Mouse (Mus musculus) thymus, postnatal 36 days (tissue): Measurements from ENCODE around the gene Selenom.

Experiments
- DNase-seq, 2 experiments: peaks; one replicate each; pipeline ENCODE4 v3.0.0; 2022; ENCODE audit warnings: mixed read lengths in 2 of 2

Selenom gene

GRCm38 (mm10) chr11:3531634-3532033 lies 17.1 kb downstream of the Selenom start:
- no peak for DNase-seq

DNA sequence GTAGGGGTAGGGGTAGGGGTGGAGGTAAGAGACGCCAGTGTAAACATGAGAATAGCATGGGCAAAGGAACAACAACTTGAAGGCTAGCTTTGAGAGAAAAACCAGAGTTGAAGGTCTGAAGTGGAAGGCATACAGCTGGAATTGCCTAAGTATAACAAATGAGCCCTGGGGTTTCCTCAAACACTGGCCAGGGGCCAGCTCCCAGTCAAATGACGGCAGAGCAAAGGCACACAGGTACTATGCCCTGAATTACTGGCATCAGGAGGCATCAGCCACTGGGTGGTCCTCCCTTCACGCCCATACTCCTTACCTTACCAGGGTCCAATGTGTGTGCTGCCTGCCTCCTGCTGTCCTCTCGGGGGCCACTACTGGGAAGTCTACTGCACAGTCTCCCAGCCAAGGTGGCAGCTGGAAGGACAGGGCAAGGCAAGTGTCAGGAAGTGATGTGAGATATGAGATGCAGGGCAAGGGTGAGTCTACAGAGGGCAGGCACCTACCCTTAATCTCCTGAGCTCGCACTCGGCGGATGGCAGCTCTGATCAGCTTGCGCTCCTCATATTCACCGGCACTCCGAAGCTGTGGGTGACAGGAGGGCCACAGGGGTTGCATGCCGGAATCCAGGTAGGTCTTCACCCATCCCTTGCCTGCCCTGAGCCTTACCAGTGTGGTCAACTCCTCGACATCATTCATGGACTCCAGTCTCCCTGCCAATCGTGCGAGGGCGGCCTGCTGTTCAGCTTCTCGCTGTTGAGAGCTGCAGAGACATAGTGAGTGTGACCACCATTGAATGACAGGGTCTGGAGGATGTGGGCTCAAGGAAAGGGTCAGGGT lies 17.8 kb downstream of the Selenom start:
- DNase-seq: no peak

GRCm38 (mm10) chr11:3533406-3533932 lies 19.0 kb downstream of the Selenom start:
- DNase-seq: no peak

- no peak for DNase-seq
Observed at GRCm38 (mm10) chr11:3534956-3535355, 20.5 kb downstream of the Selenom start.

GRCm38 (mm10) chr11:3535406-3535986 lies 21.0 kb downstream of the Selenom start:
- DNase-seq: peak; percentile 95 to 96

DNA sequence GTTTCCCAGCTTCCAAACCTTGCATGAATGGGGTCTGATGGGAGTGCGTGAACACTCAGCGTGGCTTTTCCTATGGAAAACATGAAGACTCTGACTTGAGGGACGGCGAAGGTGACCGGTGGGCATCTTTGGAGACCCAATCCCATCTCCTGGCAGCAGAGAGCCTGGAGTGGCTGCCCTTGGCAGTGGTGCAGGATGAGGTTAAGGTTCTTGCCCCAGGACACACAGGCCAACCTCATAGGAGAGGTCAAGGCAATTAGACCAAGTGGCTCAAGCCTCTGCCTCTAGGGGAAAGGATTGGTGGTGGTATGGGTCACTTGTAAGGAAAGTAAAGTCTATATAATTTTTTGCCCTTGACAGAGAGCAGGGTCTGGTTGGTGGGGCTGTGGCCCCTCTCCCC lies 21.6 kb downstream of the Selenom start:
- DNase-seq: no peak

DNA sequence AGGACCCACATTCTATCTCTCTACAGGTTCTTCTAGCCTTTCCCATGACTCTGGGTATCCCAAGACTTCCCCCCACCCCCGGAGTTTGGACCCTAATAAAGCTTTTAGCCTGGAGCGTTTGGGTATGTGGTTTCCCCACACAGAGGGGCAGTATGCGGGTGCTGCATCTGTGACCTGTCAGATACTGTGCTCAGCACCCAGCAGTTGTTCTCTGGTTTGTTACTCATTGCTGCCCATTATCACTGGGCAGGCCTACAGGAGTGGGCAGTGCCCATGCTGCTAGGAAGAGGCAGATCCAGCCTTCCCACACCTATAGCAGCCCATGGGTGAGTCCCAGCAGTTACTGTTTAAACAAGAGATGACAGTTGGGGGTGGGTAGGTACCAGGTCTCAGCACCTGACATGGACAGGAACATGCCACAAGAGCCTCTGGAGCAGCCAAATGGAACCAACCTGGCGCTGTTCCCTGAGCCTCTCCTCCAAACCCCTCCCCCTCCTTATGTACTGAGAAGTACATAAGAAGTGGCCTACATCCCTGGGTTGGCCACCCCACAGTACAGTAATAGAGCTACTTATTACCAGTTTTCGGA lies 22.4 kb downstream of the Selenom start:
- no peak for DNase-seq

DNA sequence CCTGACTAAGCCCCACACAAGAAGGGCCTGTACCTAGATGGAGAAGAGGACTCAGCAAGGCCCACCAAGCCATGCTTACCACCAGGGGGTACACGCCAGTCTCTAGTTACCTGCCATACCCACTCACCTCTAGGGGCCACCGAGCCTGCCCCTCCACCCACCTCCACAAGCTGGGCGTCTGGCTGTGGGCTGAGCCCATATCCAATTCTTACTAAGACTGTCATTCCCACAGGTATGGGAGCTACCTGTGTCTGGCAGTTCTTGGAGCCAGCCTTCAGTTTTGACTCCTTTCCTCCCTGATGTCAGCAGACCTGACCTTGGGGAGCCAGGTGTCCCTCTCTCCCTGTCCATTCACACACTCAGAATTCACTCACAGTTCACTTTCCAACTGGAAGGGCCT lies 23.2 kb downstream of the Selenom start:
- no peak for DNase-seq

GRCm38 (mm10) chr11:3538341-3538740 lies 23.9 kb downstream of the Selenom start:
- DNase-seq: no peak

- peak; percentile 81 to 87 for DNase-seq
Observed at GRCm38 (mm10) chr11:3539111-3539825, 24.8 kb downstream of the Selenom start.

- no peak for DNase-seq
Observed at GRCm38 (mm10) chr11:3539826-3540196, 25.3 kb downstream of the Selenom start.

GRCm38 (mm10) chr11:3540451-3541085 lies 26.1 kb downstream of the Selenom start, which contains the start of gene Smtn:
TSS of gene Smtn (minus strand) at chr11:3540612.
- no peak for DNase-seq

GRCm38 (mm10) chr11:3541932-3542331 lies 27.4 kb downstream of the Selenom start:
- no peak for DNase-seq

GRCm38 (mm10) chr11:3543001-3543400 lies 28.5 kb downstream of the Selenom start:
- no peak for DNase-seq

- no peak for DNase-seq
Observed at GRCm38 (mm10) chr11:3544409-3544808, 29.9 kb downstream of the Selenom start.

- no peak for DNase-seq
Observed at GRCm38 (mm10) chr11:3545531-3546241, 31.2 kb downstream of the Selenom start.

- DNase-seq: no peak
Observed at GRCm38 (mm10) chr11:3546242-3546562, 31.7 kb downstream of the Selenom start.

DNA sequence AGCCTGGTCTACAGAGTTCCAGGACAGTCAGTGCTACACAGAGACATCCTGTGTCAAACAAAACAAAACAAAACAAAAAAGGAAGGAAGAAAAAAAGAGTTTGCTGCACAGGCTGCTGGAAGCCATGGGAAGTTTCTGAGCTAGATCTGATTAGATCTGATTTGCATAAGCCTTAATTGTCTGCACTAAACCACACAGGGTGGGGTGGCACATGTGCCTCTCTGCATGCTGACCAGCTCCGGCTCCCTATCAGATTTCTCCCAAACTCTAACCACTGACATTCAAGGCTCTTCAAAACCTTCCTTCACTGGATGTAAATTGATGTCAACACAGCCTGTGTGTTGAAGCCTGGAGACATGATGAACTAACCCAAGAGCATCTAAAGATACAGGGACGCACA lies 32.6 kb downstream of the Selenom start:
- no peak for DNase-seq

DNA sequence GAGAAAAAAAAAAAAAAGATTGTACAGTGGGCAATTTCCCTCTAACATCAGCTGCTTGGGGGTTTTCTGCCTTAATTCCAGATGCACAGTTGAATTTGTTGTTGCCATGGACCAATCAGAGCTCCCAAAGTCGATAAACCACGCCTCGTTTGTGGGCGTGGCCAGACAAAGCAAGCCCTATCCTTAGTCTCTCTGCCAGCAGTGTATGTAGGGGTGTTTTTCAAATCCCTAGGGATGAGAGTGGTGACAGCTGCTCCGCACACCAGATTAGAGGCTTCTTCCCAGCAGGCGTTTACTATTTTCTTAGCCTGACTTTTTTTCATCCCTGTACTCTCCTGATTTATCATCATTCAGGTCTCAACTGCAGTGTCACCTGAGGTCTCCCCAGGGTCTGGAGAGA lies 33.5 kb downstream of the Selenom start:
- no peak for DNase-seq

GRCm38 (mm10) chr11:3548564-3549295 lies 34.2 kb downstream of the Selenom start:
- no peak for DNase-seq

DNA sequence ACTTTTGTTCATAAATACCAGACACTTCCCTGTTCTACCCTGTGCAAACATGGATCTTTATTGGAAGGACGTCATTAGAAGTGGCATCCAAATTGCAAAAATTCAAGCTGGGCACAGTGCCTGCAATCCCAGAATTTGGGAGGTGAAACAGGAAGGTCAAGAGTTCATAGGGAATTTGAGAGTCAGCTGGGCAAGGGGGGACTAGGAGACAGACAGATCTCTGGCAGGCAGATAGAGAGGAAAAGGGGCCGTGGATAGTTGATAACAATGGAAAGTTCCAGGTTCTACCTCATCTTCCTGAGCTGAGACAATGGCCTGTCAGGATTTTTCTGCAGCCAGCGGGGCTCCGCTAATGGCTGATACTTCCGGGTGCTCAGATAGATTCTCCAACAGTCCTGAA lies 35.3 kb downstream of the Selenom start:
- no peak for DNase-seq
